Mouse (Mus musculus) thymus, postnatal 36 days (tissue): ENCODE data around the gene Slc41a2.
A peak's percentile ranks its signal among the peaks of the same experiment; 100 is the strongest.

Experiments
- DNase-seq, 2 experiments: peaks; one replicate each; pipeline ENCODE4 v3.0.0; 2022; ENCODE audit warnings: mixed read lengths in 2 of 2

Gene Slc41a2

GRCm38 (mm10) chr10:83350689-83351088 is 13.0 kb upstream of the Slc41a2 start:
- no peak for DNase-seq

GRCm38 (mm10) chr10:83347494-83347893 is 9.8 kb upstream of the Slc41a2 start:
- DNase-seq = no peak

DNA sequence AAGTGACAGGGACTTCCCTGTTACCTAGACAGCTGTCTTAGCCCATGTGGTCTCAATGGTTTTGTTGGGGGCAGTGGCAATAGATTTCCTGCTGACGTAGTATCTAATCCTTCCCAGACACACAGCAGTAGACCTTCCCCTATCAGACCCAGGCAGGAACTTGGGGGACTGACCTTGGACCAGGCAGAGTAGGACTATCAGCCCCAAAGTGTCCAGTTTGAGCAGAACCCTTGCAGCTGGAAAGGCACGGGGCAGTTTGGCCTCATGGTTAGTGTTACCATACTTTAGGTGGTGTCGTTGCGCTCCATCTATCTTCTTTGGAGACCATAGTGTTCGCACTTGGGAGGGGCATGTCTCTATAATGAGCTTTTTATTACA is 8.7 kb upstream of the Slc41a2 start:
- DNase-seq = no peak

DNA sequence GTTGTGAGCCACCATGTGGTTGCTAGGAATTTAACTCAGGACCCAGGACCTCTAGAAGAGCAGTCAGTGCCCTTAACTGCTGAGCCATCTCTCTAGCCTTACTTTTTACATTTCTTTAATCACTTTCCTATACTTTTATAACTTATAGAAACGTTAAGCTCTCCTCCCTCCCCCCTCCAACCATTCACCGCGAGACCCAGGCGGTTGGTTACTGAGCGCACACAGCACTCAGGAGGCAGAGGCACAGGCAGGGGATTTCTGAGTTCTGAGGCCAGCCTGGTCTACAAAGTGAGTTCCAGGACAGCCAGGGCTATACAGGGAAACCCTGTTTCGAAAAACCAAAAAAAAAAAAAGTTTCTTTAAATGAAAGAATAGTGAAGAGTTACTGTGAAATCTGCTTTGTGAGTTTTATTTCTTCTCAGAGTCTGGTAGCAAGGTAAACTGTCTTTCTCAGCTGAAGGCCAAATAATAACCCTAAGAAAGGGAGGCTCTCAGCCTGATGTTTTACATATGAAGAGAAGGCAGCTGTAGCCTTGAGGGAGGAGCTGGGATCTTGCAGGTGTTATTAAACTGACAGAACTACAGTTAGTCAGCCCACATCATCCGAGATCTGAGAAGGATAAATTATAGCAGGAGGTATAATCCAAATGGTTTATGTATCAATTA is 8.1 kb upstream of the Slc41a2 start:
- no peak for DNase-seq

- DNase-seq = no peak
Observed at GRCm38 (mm10) chr10:83343828-83344685, 6.4 kb upstream of the Slc41a2 start.

DNA sequence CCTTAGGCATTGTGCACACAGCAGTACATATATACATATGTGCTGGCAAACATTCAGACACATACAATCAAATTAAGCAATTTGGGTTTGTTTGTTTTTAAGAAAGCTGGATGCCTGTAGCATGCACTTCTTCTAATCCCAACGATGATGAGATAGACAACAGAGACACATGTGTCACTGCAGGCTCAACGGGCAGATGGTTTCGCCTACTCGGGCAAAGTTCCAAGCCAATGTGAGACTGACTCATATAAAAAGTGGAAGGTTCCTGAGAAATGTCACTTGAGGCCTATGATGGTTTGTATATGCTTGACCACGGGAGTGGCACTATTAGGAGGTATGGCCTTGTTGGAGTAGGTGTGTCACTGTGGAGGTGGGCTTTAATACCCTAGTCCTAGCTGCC is 5.5 kb upstream of the Slc41a2 start:
- DNase-seq = no peak

DNA sequence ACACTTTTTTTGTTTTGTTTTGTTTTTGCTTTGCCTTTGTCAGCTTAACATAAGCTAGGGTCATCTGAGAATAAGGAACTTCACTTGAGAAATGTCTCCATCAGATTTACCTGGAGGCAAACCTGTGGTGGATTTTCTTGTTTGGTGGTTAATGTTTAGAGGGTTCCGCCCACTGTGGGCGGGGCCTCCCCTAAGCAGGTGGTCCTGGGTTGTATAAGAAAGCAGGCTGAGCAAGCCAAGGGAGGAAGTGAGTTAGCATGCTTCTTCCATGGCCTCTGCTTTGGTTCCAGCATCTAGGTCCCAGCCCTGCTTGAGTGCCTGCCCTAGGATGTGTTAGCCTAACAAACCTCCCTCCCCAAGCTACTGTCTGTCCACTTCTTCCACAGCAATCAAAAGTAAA is 3.5 kb upstream of the Slc41a2 start:
- DNase-seq = no peak

DNA sequence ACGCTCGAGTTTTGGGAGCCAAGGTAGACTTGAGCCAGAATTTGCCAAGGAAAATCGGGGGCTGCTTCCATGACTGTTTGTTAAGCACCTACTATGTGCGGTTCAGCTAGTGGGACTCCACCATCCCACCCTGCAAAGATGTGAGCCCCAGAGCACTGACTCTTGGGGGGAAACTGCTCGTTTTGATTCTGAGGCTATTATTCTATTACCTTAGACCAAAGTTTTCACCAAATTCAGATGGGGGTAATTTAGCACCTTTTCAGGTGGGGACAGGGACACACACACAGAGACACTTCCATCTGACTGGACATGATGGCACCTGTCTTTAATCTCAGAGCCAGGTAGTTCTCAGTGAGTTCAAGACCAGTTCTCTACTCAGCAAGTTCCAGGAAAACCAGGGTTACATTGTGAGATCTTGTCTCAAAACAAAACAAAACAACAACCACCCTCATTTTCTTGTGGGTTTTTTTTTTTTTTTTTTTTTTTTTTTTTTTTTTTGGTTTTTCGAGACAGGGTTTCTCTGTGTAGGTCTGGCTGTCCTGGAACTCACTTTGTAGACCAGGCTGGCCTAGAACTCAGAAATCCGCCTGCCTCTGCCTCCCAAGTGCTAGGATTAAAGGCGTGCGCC is 403 bp upstream of the Slc41a2 start:
- DNase-seq = no peak

- no peak for DNase-seq
Observed at GRCm38 (mm10) chr10:83336336-83336735, 1.3 kb downstream of the Slc41a2 start.

DNA sequence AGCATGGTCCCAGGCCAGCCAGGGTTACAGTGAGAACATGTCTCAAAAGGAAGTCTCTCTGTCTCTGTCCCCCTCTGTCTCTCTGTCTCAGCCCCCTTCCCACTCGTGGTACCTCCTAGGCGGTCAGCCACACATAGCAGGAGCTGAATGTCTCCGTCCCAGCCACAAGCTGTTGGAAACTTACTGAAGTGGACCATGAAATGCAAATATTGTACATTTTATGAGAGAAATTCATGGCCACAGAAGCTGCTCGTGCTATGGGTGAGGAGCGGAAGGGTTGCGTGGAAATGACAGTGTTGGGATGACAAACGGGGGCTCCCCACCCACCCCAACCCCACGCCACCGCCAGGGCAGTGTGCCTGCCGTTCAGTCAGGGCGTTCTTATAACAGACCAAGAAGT is 5.1 kb downstream of the Slc41a2 start:
- no peak for DNase-seq

- DNase-seq = no peak
Observed at GRCm38 (mm10) chr10:83331811-83332210, 5.9 kb downstream of the Slc41a2 start.

GRCm38 (mm10) chr10:83330336-83330735 is 7.3 kb downstream of the Slc41a2 start:
- DNase-seq = peak; percentile 50 to 73

GRCm38 (mm10) chr10:83328791-83329190 is 8.9 kb downstream of the Slc41a2 start:
- no peak for DNase-seq

GRCm38 (mm10) chr10:83326648-83327285 is 10.9 kb downstream of the Slc41a2 start:
- DNase-seq = no peak

- no peak for DNase-seq
Observed at GRCm38 (mm10) chr10:83325903-83326302, 11.8 kb downstream of the Slc41a2 start.

GRCm38 (mm10) chr10:83324871-83325270 is 12.8 kb downstream of the Slc41a2 start:
- DNase-seq = no peak

- no peak for DNase-seq
Observed at GRCm38 (mm10) chr10:83322551-83323100, 15.1 kb downstream of the Slc41a2 start.

- no peak for DNase-seq
Observed at GRCm38 (mm10) chr10:83321528-83321927, 16.2 kb downstream of the Slc41a2 start.

DNA sequence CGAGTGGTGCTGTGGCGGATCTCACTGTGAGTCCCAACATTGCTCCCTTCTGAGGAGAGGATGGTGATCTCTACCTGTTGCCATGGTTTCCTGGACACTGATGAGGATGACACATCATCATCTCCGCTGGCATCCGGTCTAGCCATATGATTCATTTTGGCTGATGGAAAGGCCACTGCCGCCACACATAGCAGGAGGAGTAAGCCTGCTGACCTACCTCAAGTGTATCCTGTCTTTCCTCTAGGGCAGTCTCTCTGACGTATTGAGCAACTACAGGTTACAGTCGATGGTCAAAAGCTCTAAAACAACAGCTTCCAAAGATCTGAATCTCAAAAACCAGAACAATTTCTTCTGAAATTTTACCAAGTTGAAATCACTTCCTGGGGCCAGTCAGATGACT is 16.8 kb downstream of the Slc41a2 start:
- DNase-seq = no peak

GRCm38 (mm10) chr10:83320396-83320795 is 17.3 kb downstream of the Slc41a2 start:
- no peak for DNase-seq

- no peak for DNase-seq
Observed at GRCm38 (mm10) chr10:83313033-83313432, 24.6 kb downstream of the Slc41a2 start.

GRCm38 (mm10) chr10:83310356-83310755 is 27.3 kb downstream of the Slc41a2 start:
- DNase-seq = no peak

DNA sequence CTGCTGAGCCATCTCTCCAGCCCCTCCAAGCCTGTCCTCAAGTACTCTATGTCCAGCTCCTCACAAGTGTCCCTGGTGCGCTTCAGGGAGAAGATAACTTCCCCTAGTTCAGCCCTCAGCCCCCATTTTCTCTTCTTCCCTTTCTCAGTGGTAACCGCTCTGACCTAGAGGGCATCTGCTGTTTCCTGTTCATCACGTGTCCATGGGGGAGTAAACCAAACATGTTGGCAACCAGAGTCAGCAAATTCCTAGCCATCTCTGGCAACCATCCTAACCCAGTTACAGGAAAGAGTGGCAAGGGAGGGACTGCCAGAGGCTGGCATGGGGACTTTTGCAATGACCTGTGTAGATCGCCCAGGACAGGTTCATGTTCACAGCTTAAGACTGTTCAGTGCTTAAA is 36.0 kb downstream of the Slc41a2 start:
- peak in 1 of 2 experiments; percentile 10 for DNase-seq
